Mouse (Mus musculus) stomach, embryonic 14.5 days (tissue): ENCODE measurements at regions not wholly inside any gene's neighbourhood (a gene's known extent, or its start where the extent isn't known, plus 50 kb on each side); places are given as distances from the start of the nearest gene placed in this dataset.

Source experiments
- ATAC-seq: fragments of 200-750 bp; cut with Nextera tagmentation; 2 replicates; pipeline ENCODE4 v1.8.0; 2017; ENCODE audit warnings: low read depth, moderate TSS enrichment; ENCODE audit not compliant: insufficient number of reproducible peaks, insufficient read depth, low FRiP score
- H3K27ac ChIP-seq: fragments of 300-500 bp; sonication (generic); 2 replicates; pipeline ENCODE4 v1.5.1; 2014; ENCODE audit warnings: mild to moderate bottlenecking, low read length, moderate library complexity, mixed read lengths
- H3K27me3 ChIP-seq: fragments of 300-500 bp; sonication (generic); 2 replicates; pipeline ENCODE4 v1.6.1; 2014; ENCODE audit warnings: low read length, control low read depth, mixed read lengths; ENCODE audit not compliant: control insufficient read depth, insufficient read depth
- H3K36me3 ChIP-seq: fragments of 300-500 bp; sonication (generic); 2 replicates; pipeline ENCODE4 v1.6.1; 2014; ENCODE audit warnings: mild to moderate bottlenecking, control low read depth, low read length, moderate library complexity, mixed read lengths; ENCODE audit not compliant: control insufficient read depth, insufficient read depth
- H3K4me1 ChIP-seq: fragments of 300-500 bp; sonication (generic); 2 replicates; pipeline ENCODE4 v1.6.1; 2014; ENCODE audit warnings: low read length, control low read depth, mixed read lengths; ENCODE audit not compliant: control insufficient read depth, insufficient read depth
- H3K4me2 ChIP-seq: fragments of 300-500 bp; sonication (generic); replicated peaks from 2 replicates; pipeline ENCODE4 v1.6.1; 2014; ENCODE audit warnings: low read depth, low read length, control low read depth
- H3K4me3 ChIP-seq: fragments of 300-500 bp; sonication (generic); 2 replicates; pipeline ENCODE4 v1.5.1; 2014; ENCODE audit warnings: low read depth, low read length, control low read depth
- H3K9ac ChIP-seq: fragments of 300-500 bp; sonication (generic); replicated peaks from 2 replicates; pipeline ENCODE4 v1.6.1; 2014; ENCODE audit warnings: low read depth, mild to moderate bottlenecking, control low read depth, low read length, moderate library complexity, mixed read lengths
- H3K9me3 ChIP-seq: fragments of 300-500 bp; sonication (generic); 2 replicates; pipeline ENCODE4 v1.6.1; 2016; ENCODE audit warnings: low read depth, low read length, control low read depth; ENCODE audit not compliant: control insufficient read depth
- WGBS: fragments of 180-500 bp; shearing (Covaris S2); extraction: QIAGEN DNeasy Blood & Tissue Kit; methylation state at CpG from one replicate; pipeline ENCODE4 v1.1.7; 2014; 5-methylcytosine and 5-hydroxymethylcytosine counted together

- Histone ChIP-seq H3K27me3 (no peaks in the 10 kb centered on the region), H3K4me2 (no peak overlapping the region), H3K9ac (no peak overlapping the region), H3K4me1 (no peaks in the 10 kb centered on the region), H3K27ac (no peak overlapping the region), H3K4me3 (no peak overlapping the region), H3K9me3 (no peaks in the 10 kb centered on the region), H3K36me3 (no peaks in the 10 kb centered on the region)
- 66% methylated on average over 2 of the region's 2 CpGs for WGBS
- ATAC-seq: no peak
These were observed 137.8 kb upstream of the Arhgap42 start for GRCm38 (mm10) chr9:9376650-9377189.

- Histone ChIP-seq H3K36me3 (no peaks in the 10 kb centered on the region), H3K4me3 (no peak overlapping the region), H3K4me2 (no peak overlapping the region), H3K9me3 (no peaks in the 10 kb centered on the region), H3K27ac (no peak overlapping the region), H3K4me1 (no peaks in the 10 kb centered on the region), H3K9ac (no peak overlapping the region), H3K27me3 (no peaks in the 10 kb centered on the region)
- 28% methylated on average over 3 of the region's 3 CpGs for whole genome bisulfite sequencing
- ATAC-seq: peak; percentile 53
These were observed 136.5 kb upstream of the Arhgap42 start for GRCm38 (mm10) chr9:9375304-9375904.

GRCm38 (mm10) chr9:9372594-9372993 lies 133.7 kb upstream of the Arhgap42 start:
- Histone ChIP-seq H3K4me1 (no peaks in the 10 kb centered on the region), H3K4me3 (no peak overlapping the region), H3K4me2 (no peak overlapping the region), H3K9me3 (no peaks in the 10 kb centered on the region), H3K36me3 (no peaks in the 10 kb centered on the region), H3K9ac (no peak overlapping the region), H3K27me3 (no peaks in the 10 kb centered on the region), H3K27ac (no peak overlapping the region)
- no peak for ATAC-seq
- WGBS: 55% methylated on average over 1 of the region's 1 CpGs

- no peaks in the 10 kb centered on the region for H3K27me3 ChIP-seq
- no peak overlapping the region for H3K27ac ChIP-seq
- no peaks in the 10 kb centered on the region for H3K4me1 ChIP-seq
- H3K9me3 ChIP-seq: no peaks in the 10 kb centered on the region
- WGBS: 93% methylated on average over 1 of the region's 1 CpGs
- H3K9ac ChIP-seq: no peak overlapping the region
- H3K4me3 ChIP-seq: no peak overlapping the region
- H3K36me3 ChIP-seq: no peaks in the 10 kb centered on the region
- no peak overlapping the region for H3K4me2 ChIP-seq
- no peak for ATAC-seq
These were observed 129.8 kb upstream of the Arhgap42 start for GRCm38 (mm10) chr9:9368731-9369130.

GRCm38 (mm10) chr9:9342456-9343185 lies 103.7 kb upstream of the Arhgap42 start:
- no peaks in the 10 kb centered on the region for H3K36me3 ChIP-seq
- H3K27ac ChIP-seq: no peak overlapping the region
- no peak overlapping the region for H3K4me2 ChIP-seq
- no peaks in the 10 kb centered on the region for H3K9me3 ChIP-seq
- no peak overlapping the region for H3K9ac ChIP-seq
- H3K4me1 ChIP-seq: no peaks in the 10 kb centered on the region
- no peak overlapping the region for H3K4me3 ChIP-seq
- H3K27me3 ChIP-seq: no peaks in the 10 kb centered on the region
- WGBS: 76% methylated on average over 1 of the region's 1 CpGs
- no peak for ATAC-seq

- 66% methylated on average over 1 of the region's 1 CpGs for WGBS
- H3K9me3 ChIP-seq: no peaks in the 10 kb centered on the region
- H3K36me3 ChIP-seq: no peaks in the 10 kb centered on the region
- no peak overlapping the region for H3K27ac ChIP-seq
- H3K27me3 ChIP-seq: no peaks in the 10 kb centered on the region
- no peak for ATAC-seq
- no peak overlapping the region for H3K4me2 ChIP-seq
- H3K9ac ChIP-seq: no peak overlapping the region
- no peaks in the 10 kb centered on the region for H3K4me1 ChIP-seq
- H3K4me3 ChIP-seq: no peak overlapping the region
These were observed 79.7 kb upstream of the Arhgap42 start for GRCm38 (mm10) chr9:9318624-9319023.

GRCm38 (mm10) chr9:9316021-9316420 lies 77.1 kb upstream of the Arhgap42 start:
- 90% methylated on average over 4 of the region's 4 CpGs for WGBS
- H3K27ac ChIP-seq: no peak overlapping the region
- no peak overlapping the region for H3K4me3 ChIP-seq
- H3K27me3 ChIP-seq: no peaks in the 10 kb centered on the region
- ATAC-seq: no peak
- H3K4me2 ChIP-seq: no peak overlapping the region
- no peaks in the 10 kb centered on the region for H3K36me3 ChIP-seq
- H3K9ac ChIP-seq: no peak overlapping the region
- no peaks in the 10 kb centered on the region for H3K9me3 ChIP-seq
- no peaks in the 10 kb centered on the region for H3K4me1 ChIP-seq

GRCm38 (mm10) chr9:9312274-9312673 lies 73.4 kb upstream of the Arhgap42 start:
- H3K27me3 ChIP-seq: no peaks in the 10 kb centered on the region
- H3K4me1 ChIP-seq: no peaks in the 10 kb centered on the region
- no peak overlapping the region for H3K4me2 ChIP-seq
- no peaks in the 10 kb centered on the region for H3K9me3 ChIP-seq
- no peak overlapping the region for H3K27ac ChIP-seq
- no peaks in the 10 kb centered on the region for H3K36me3 ChIP-seq
- H3K9ac ChIP-seq: no peak overlapping the region
- ATAC-seq: no peak; the same call in 1 of the 2 replicates
- no peak overlapping the region for H3K4me3 ChIP-seq
